Mouse (Mus musculus) small intestine, adult 2 months (tissue): Measurements from ENCODE around the gene Igfbp7.

Experiments used
- CTCF ChIP-seq: fragments of 200-500 bp; IDR thresholded peaks from 2 replicates; pipeline ENCODE4 v1.5.1; 2012; ENCODE audit warnings: low read depth, mild to moderate bottlenecking, control low read depth, inconsistent platforms, low read length, moderate library complexity, mixed read lengths; ENCODE audit not compliant: insufficient replicate concordance, insufficient read length; ENCODE audit errors: extremely low read depth
- POLR2A ChIP-seq: fragments of 200-500 bp; IDR thresholded peaks from 2 replicates; pipeline ENCODE4 v1.6.1; 2012; ENCODE audit warnings: low read depth, mild to moderate bottlenecking, control low read depth, inconsistent platforms, low read length, moderate library complexity

GRCm38 (mm10) chr5:77359971-77360370, 47.9 kb downstream of the Igfbp7 start:
- TF ChIP-seq POLR2A (no peak), CTCF (no peak)
